Mouse (Mus musculus) intestine, postnatal 0 days (tissue): ENCODE measurements at regions not wholly inside any gene's neighbourhood (a gene's known extent, or its start where the extent isn't known, plus 50 kb on each side); places are given as distances from the start of the nearest gene placed in this dataset.

Source experiments
- ATAC-seq: fragments of 200-750 bp; cut with Nextera tagmentation; 2 replicates; pipeline ENCODE4 v1.8.0; 2017; ENCODE audit warnings: mild to moderate bottlenecking, moderate TSS enrichment, moderate library complexity
- H3K27ac ChIP-seq: fragments of 300-500 bp; sonication (generic); 2 replicates; pipeline ENCODE4 v1.5.1; 2014; ENCODE audit warnings: mild to moderate bottlenecking, low read depth, low read length, moderate library complexity
- H3K27me3 ChIP-seq: fragments of 300-500 bp; sonication (generic); replicated peaks from 2 replicates; pipeline ENCODE4 v1.6.1; 2014; ENCODE audit warnings: low read length, mixed read lengths; ENCODE audit not compliant: control insufficient read depth, insufficient read depth
- H3K36me3 ChIP-seq: fragments of 300-500 bp; sonication (generic); 2 replicates; pipeline ENCODE4 v1.6.1; 2014; ENCODE audit warnings: mild to moderate bottlenecking, moderate library complexity; ENCODE audit not compliant: control insufficient read depth, insufficient read depth
- H3K4me1 ChIP-seq: fragments of 300-500 bp; sonication (generic); replicated peaks from 2 replicates; pipeline ENCODE4 v1.6.1; 2014; ENCODE audit warnings: antibody characterized with exemption, low read length, mixed read lengths; ENCODE audit not compliant: control insufficient read depth, insufficient read depth
- H3K4me2 ChIP-seq: fragments of 300-500 bp; sonication (generic); replicated peaks from 2 replicates; pipeline ENCODE4 v1.6.1; 2014; ENCODE audit warnings: low read depth, mild to moderate bottlenecking, moderate library complexity
- H3K4me3 ChIP-seq: fragments of 300-500 bp; sonication (generic); 2 replicates; pipeline ENCODE4 v1.5.1; 2014; ENCODE audit warnings: low read depth, low read length
- H3K9ac ChIP-seq: fragments of 300-500 bp; sonication (generic); 2 replicates; pipeline ENCODE4 v1.6.1; 2014; ENCODE audit warnings: mild to moderate bottlenecking, low read depth, low read length
- H3K9me3 ChIP-seq: fragments of 300-500 bp; sonication (generic); 2 replicates; pipeline ENCODE4 v1.6.1; 2016; ENCODE audit warnings: mixed run types; ENCODE audit not compliant: control insufficient read depth
- CTCF ChIP-seq: sonication (generic); IDR thresholded peaks from 2 replicates; pipeline ENCODE4 v1.5.1; 2016; ENCODE audit warnings: low read depth, mild to moderate bottlenecking, control low read depth, antibody characterized with exemption, moderate library complexity
- WGBS: fragments of 180-500 bp; shearing (Covaris S2); extraction: QIAGEN DNeasy Blood & Tissue Kit; methylation state at CpG from one replicate; pipeline ENCODE4 v1.1.7; 2014; 5-methylcytosine and 5-hydroxymethylcytosine counted together

- Histone ChIP-seq H3K9me3 (no peaks in the 10 kb centered on the region), H3K4me2 (no peak overlapping the region), H3K27ac (no peak overlapping the region), H3K36me3 (no peaks in the 10 kb centered on the region), H3K9ac (no peak overlapping the region), H3K27me3 (no peaks in the 10 kb centered on the region), H3K4me3 (no peak overlapping the region), H3K4me1 (no peaks in the 10 kb centered on the region)
- WGBS = 45% methylated on average over 2 of the region's 2 CpGs
- TF ChIP-seq CTCF = no peak
- ATAC-seq = no peak
Observed at GRCm38 (mm10) chr12:67290054-67290453, 67.7 kb upstream of the Mdga2 start.

GRCm38 (mm10) chr12:67272863-67273262, 50.5 kb upstream of the Mdga2 start:
- TF ChIP-seq CTCF = no peak
- H3K4me1 ChIP-seq = no peaks in the 10 kb centered on the region

GRCm38 (mm10) chr12:67272329-67272728, 50.0 kb upstream of the Mdga2 start:
- H3K4me1 ChIP-seq = no peaks in the 10 kb centered on the region
- TF ChIP-seq CTCF = no peak
- H3K4me3 ChIP-seq = no peak overlapping the region
- H3K9ac ChIP-seq = no peak overlapping the region
- no peak overlapping the region for H3K27ac ChIP-seq
- no peak for ATAC-seq
- H3K9me3 ChIP-seq = no peaks in the 10 kb centered on the region
- WGBS = 94% methylated on average over 1 of the region's 1 CpGs
- no peaks in the 10 kb centered on the region for H3K27me3 ChIP-seq
- no peaks in the 10 kb centered on the region for H3K36me3 ChIP-seq
- no peak overlapping the region for H3K4me2 ChIP-seq

More at GRCm38 (mm10) chr12:67272863-67273262, 50.5 kb upstream of the Mdga2 start:
- Histone ChIP-seq H3K36me3 (no peaks in the 10 kb centered on the region), H3K9ac (no peak overlapping the region), H3K27ac (no peak overlapping the region), H3K9me3 (no peaks in the 10 kb centered on the region), H3K4me3 (no peak overlapping the region), H3K27me3 (no peaks in the 10 kb centered on the region), H3K4me2 (no peak overlapping the region)
- no peak for ATAC-seq
